Mouse (Mus musculus): Measurements from ENCODE around the gene Smad9. TPM values are rescaled to one million over a fixed set of nuclear protein-coding genes. Genes with fewer than 3 reads are reported as not detected.

Gene Smad9
- 0.37 and 0.84 TPM in 2 replicates for polyA plus RNA-seq (2012; rRNA removed; ENCODE audit: low replicate concordance)

GRCm38 (mm10) chr3:54755145-54756041 lies at the start of gene Smad9:
Gene Smad9 (plus strand): TSS chr3:54755582.

DNA sequence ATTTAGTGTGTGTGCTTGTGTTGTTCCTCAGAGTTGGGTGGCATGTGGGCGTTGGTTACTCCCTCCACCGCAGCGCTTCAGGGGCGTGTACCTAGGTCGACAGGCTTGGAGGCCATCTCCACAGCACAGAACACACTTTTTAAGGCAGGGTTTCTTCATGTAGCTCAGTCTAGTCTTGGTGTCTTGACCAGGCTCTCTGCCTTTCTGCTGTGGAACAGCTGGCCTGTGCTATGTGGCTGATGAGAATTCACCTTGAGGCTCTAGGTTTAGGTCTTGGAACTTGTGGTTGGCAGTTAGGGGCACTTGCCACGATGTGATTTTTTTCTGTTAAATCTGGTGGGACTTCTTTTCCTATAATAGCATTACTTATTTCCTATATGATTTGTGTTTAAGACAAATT lies 41.1 kb upstream of the Smad9 start, which contains the start of gene Gm21958:
TSS of gene Gm21958 (minus strand) at position 101 of the 400 bp plus-strand sequence.

GRCm38 (mm10) chr3:54735247-54736046 lies 19.9 kb upstream of the Smad9 start, which contains the start of the genes Exosc8 and Alg5:
Gene Exosc8 (minus strand): TSS chr3:54735393.
Gene Alg5 (plus strand): TSS chr3:54735539.

DNA sequence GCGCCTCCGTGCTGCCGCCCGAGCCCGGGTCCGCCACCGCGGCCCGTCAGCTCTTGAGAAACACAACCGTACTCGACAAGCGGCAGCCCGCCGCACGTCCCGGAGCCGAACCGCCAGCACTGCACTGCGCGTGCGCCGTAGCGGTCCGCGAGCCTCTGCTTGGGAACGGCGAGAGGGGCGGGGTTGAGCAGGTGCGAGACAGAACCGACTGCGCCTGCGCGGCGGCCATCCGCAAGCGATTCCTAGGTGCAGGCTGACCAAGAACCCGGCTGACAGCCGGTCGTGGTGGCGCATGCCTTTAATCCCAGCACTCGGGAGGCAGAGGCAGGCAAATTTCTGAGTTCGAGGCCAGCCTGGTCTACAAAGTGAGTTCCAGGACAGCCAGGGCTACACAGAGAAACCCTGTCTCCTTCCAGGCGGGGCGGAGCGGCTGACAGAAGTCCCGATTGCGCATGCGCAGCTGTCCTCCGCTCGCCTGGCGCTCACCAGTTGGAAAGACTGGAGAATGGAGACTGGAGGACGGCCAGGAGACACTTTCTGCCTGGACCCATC lies 52.4 kb downstream of the Smad9 start, which contains the start of gene Rfxap:
TSS of gene Rfxap (minus strand) at position 126 of the 552 bp plus-strand sequence.

Other genes with a start within 250 kb of the Smad9 start
- gene Supt20, start 62.8 kb upstream of the Smad9 start, polyA plus RNA-seq (2012; rRNA removed; ENCODE audit: low replicate concordance), result 41.4 and 61.6 TPM in 2 replicates
- gene Gm21958, start 41.2 kb upstream of the Smad9 start, polyA plus RNA-seq (2012; rRNA removed; ENCODE audit: low replicate concordance), result not detected in 2 replicates
- gene Exosc8, start 20.2 kb upstream of the Smad9 start, polyA plus RNA-seq (2012; rRNA removed; ENCODE audit: low replicate concordance), result 21.0 and 42.6 TPM in 2 replicates
- 19.8 and 23.1 TPM in 2 replicates for gene Alg5, start 20.0 kb upstream of the Smad9 start, polyA plus RNA-seq (2012; rRNA removed; ENCODE audit: low replicate concordance)
- gene Rfxap, start 52.2 kb downstream of the Smad9 start, polyA plus RNA-seq (2012; rRNA removed; ENCODE audit: low replicate concordance), result 16.3 and 24.1 TPM in 2 replicates
- gene Sertm1, start 160.3 kb downstream of the Smad9 start, polyA plus RNA-seq (2012; rRNA removed; ENCODE audit: low replicate concordance), result 0.26 TPM in 1 of 2 replicates, not detected in the other